Mouse (Mus musculus): Measurements from ENCODE around the gene Aff4. TPM values are rescaled to one million over a fixed set of nuclear protein-coding genes. Genes with fewer than 3 reads are reported as not detected.
"Not testable (repeated sequence)": the region's sequence is repeated elsewhere in the genome, so short reads cannot be mapped to it uniquely, and the experiment has no call there.

Gene Aff4
- 16.8 and 25.8 TPM in 2 replicates for polyA plus RNA-seq (2015; fragmentation: Nextera tagmentation; extraction: Ambion mirVana)

- Histone ChIP-seq H3K4me3 (ENCODE audit: low read length) (peak within 1 kb of the TSS; percentile 97), H3K27ac (ENCODE audit: low read length) (peak within 1 kb of the TSS; percentile 97), H3K27me3 (ENCODE audit: insufficient read depth, low read length) (no peaks in the 10 kb centered on the region), H3K9me3 (ENCODE audit: low read length) (no peaks in the 10 kb centered on the region), H3K4me2 (replicated peaks; ENCODE audit: low read depth, low read length) (peak within 1 kb of the TSS; percentile 66), H3K9ac (replicated peaks; ENCODE audit: low read length) (peak within 1 kb of the TSS; percentile 96), H3K4me1 (ENCODE audit: insufficient read depth, low read length) (peaks cover 10% of the 10 kb centered on the region), H3K36me3 (ENCODE audit: insufficient read depth, low read length) (no peaks in the 10 kb centered on the region)
- ATAC-seq (ENCODE audit: low FRiP score, low TSS enrichment), result peak; percentile 96
- under 1% methylated on average over 115 of the region's 127 CpGs for WGBS
These were observed at the start of gene Aff4 for GRCm38 (mm10) chr11:53350291-53351223. TSS of gene Aff4 (plus strand) at chr11:53350833.

GRCm38 (mm10) chr11:53301167-53301515 lies 49.5 kb upstream of the Aff4 start:
- H3K27ac ChIP-seq (ENCODE audit: low read length), result peak overlapping the region; percentile 99
- H3K9ac ChIP-seq (replicated peaks; ENCODE audit: low read length), result peak overlapping the region; percentile 73
- H3K9me3 ChIP-seq (ENCODE audit: low read length), result no peaks in the 10 kb centered on the region
- peak overlapping the region; percentile 61 for H3K4me2 ChIP-seq (replicated peaks; ENCODE audit: low read depth, low read length)
- 50% methylated on average over 9 of the region's 9 CpGs for WGBS
- H3K27me3 ChIP-seq (ENCODE audit: insufficient read depth, low read length), result no peaks in the 10 kb centered on the region
- ATAC-seq (ENCODE audit: low FRiP score, low TSS enrichment), result no peak
- H3K36me3 ChIP-seq (ENCODE audit: insufficient read depth, low read length), result no peaks in the 10 kb centered on the region
- H3K4me3 ChIP-seq (ENCODE audit: low read length), result peak overlapping the region; percentile 100
- H3K4me1 ChIP-seq (ENCODE audit: insufficient read depth, low read length), result peaks cover 31% of the 10 kb centered on the region

GRCm38 (mm10) chr11:53304044-53304840 lies 46.4 kb upstream of the Aff4 start:
- 84% methylated on average over 14 of the region's 14 CpGs for WGBS
- H3K9ac ChIP-seq (replicated peaks; ENCODE audit: low read length), result no peak overlapping the region
- H3K4me2 ChIP-seq (replicated peaks; ENCODE audit: low read depth, low read length), result no peak overlapping the region
- no peak for ATAC-seq (ENCODE audit: low FRiP score, low TSS enrichment)
- H3K4me1 ChIP-seq (ENCODE audit: insufficient read depth, low read length), result peaks cover 27% of the 10 kb centered on the region
- no peak overlapping the region for H3K27ac ChIP-seq (ENCODE audit: low read length)
- no peaks in the 10 kb centered on the region for H3K36me3 ChIP-seq (ENCODE audit: insufficient read depth, low read length)
- H3K27me3 ChIP-seq (ENCODE audit: insufficient read depth, low read length), result no peaks in the 10 kb centered on the region
- H3K4me3 ChIP-seq (ENCODE audit: low read length), result no peak overlapping the region
- no peaks in the 10 kb centered on the region for H3K9me3 ChIP-seq (ENCODE audit: low read length)

- Histone ChIP-seq H3K4me3 (ENCODE audit: low read length) (no peak overlapping the region), H3K27ac (ENCODE audit: low read length) (no peak overlapping the region), H3K36me3 (ENCODE audit: insufficient read depth, low read length) (no peaks in the 10 kb centered on the region), H3K9ac (replicated peaks; ENCODE audit: low read length) (no peak overlapping the region), H3K27me3 (ENCODE audit: insufficient read depth, low read length) (no peaks in the 10 kb centered on the region), H3K4me1 (ENCODE audit: insufficient read depth, low read length) (peaks cover 20% of the 10 kb centered on the region), H3K9me3 (ENCODE audit: low read length) (no peaks in the 10 kb centered on the region), H3K4me2 (replicated peaks; ENCODE audit: low read depth, low read length) (no peak overlapping the region)
- no peak for ATAC-seq (ENCODE audit: low FRiP score, low TSS enrichment)
- 72% methylated on average over 2 of the region's 2 CpGs for WGBS
These were observed 43.7 kb upstream of the Aff4 start for GRCm38 (mm10) chr11:53306965-53307364.

- Histone ChIP-seq H3K9ac (replicated peaks; ENCODE audit: low read length) (0 out of 2 replicates have a peak overlapping the region, but pooled peaks have one; percentile 2), H3K4me3 (ENCODE audit: low read length) (no peak overlapping the region), H3K36me3 (ENCODE audit: insufficient read depth, low read length) (no peaks in the 10 kb centered on the region), H3K9me3 (ENCODE audit: low read length) (no peaks in the 10 kb centered on the region), H3K27ac (ENCODE audit: low read length) (peak overlapping the region; percentile 90), H3K27me3 (ENCODE audit: insufficient read depth, low read length) (no peaks in the 10 kb centered on the region), H3K4me1 (ENCODE audit: insufficient read depth, low read length) (peaks cover 20% of the 10 kb centered on the region), H3K4me2 (replicated peaks; ENCODE audit: low read depth, low read length) (no peak overlapping the region)
- WGBS, result 34% methylated on average over 10 of the region's 10 CpGs
- ATAC-seq (ENCODE audit: low FRiP score, low TSS enrichment), result peak; percentile 14; the same call in 1 of the 2 replicates
These were observed 43.0 kb upstream of the Aff4 start for GRCm38 (mm10) chr11:53307558-53308065.

- H3K36me3 ChIP-seq (ENCODE audit: insufficient read depth, low read length), result no peaks in the 10 kb centered on the region
- H3K27me3 ChIP-seq (ENCODE audit: insufficient read depth, low read length), result no peaks in the 10 kb centered on the region
- H3K4me1 ChIP-seq (ENCODE audit: insufficient read depth, low read length), result peaks cover 20% of the 10 kb centered on the region
- H3K4me2 ChIP-seq (replicated peaks; ENCODE audit: low read depth, low read length), result no peak overlapping the region
- no peak overlapping the region for H3K9ac ChIP-seq (replicated peaks; ENCODE audit: low read length)
- no peaks in the 10 kb centered on the region for H3K9me3 ChIP-seq (ENCODE audit: low read length)
- no peak overlapping the region for H3K4me3 ChIP-seq (ENCODE audit: low read length)
- ATAC-seq (ENCODE audit: low FRiP score, low TSS enrichment), result peak; percentile 82
- peak overlapping the region; percentile 90 for H3K27ac ChIP-seq (ENCODE audit: low read length)
These were observed 42.3 kb upstream of the Aff4 start for GRCm38 (mm10) chr11:53308251-53308864.

GRCm38 (mm10) chr11:53308884-53309310 lies 41.7 kb upstream of the Aff4 start:
- no peaks in the 10 kb centered on the region for H3K36me3 ChIP-seq (ENCODE audit: insufficient read depth, low read length)
- H3K9me3 ChIP-seq (ENCODE audit: low read length), result no peaks in the 10 kb centered on the region
- no peak overlapping the region for H3K4me3 ChIP-seq (ENCODE audit: low read length)
- ATAC-seq (ENCODE audit: low FRiP score, low TSS enrichment), result peak; percentile 85
- 45% methylated on average over 2 of the region's 2 CpGs for WGBS
- H3K27me3 ChIP-seq (ENCODE audit: insufficient read depth, low read length), result no peaks in the 10 kb centered on the region
- no peak overlapping the region for H3K9ac ChIP-seq (replicated peaks; ENCODE audit: low read length)
- H3K4me1 ChIP-seq (ENCODE audit: insufficient read depth, low read length), result peaks cover 20% of the 10 kb centered on the region
- no peak overlapping the region for H3K4me2 ChIP-seq (replicated peaks; ENCODE audit: low read depth, low read length)
- peak overlapping the region; percentile 90 for H3K27ac ChIP-seq (ENCODE audit: low read length)

- Histone ChIP-seq H3K4me1 (ENCODE audit: insufficient read depth, low read length) (peaks cover 23% of the 10 kb centered on the region), H3K4me3 (ENCODE audit: low read length) (no peak overlapping the region), H3K27me3 (ENCODE audit: insufficient read depth, low read length) (no peaks in the 10 kb centered on the region), H3K27ac (ENCODE audit: low read length) (0 out of 2 replicates have a peak overlapping the region, but pooled peaks have one; percentile 1), H3K9me3 (ENCODE audit: low read length) (no peaks in the 10 kb centered on the region), H3K36me3 (ENCODE audit: insufficient read depth, low read length) (no peaks in the 10 kb centered on the region), H3K4me2 (replicated peaks; ENCODE audit: low read depth, low read length) (no peak overlapping the region), H3K9ac (replicated peaks; ENCODE audit: low read length) (no peak overlapping the region)
- WGBS, result 42% methylated on average over 1 of the region's 1 CpGs
- no peak for ATAC-seq (ENCODE audit: low FRiP score, low TSS enrichment)
These were observed 39.2 kb upstream of the Aff4 start for GRCm38 (mm10) chr11:53311385-53311784.

GRCm38 (mm10) chr11:53312823-53313222 lies 37.8 kb upstream of the Aff4 start:
- not testable (repeated sequence) for ATAC-seq (ENCODE audit: low FRiP score, low TSS enrichment); H3K4me3 ChIP-seq (ENCODE audit: low read length); H3K9me3 ChIP-seq (ENCODE audit: low read length); H3K4me2 ChIP-seq (replicated peaks; ENCODE audit: low read depth, low read length); H3K9ac ChIP-seq (replicated peaks; ENCODE audit: low read length); H3K36me3 ChIP-seq (ENCODE audit: insufficient read depth, low read length); H3K27me3 ChIP-seq (ENCODE audit: insufficient read depth, low read length); H3K27ac ChIP-seq (ENCODE audit: low read length)
- peaks cover 18% of the 10 kb centered on the region for H3K4me1 ChIP-seq (ENCODE audit: insufficient read depth, low read length)
- 74% methylated on average over 1 of the region's 1 CpGs for WGBS

Data from kidney, embryonic 16.5 days (tissue).